ENCODE assay signal across 16 mouse cellular contexts in the genomic region with DNA sequence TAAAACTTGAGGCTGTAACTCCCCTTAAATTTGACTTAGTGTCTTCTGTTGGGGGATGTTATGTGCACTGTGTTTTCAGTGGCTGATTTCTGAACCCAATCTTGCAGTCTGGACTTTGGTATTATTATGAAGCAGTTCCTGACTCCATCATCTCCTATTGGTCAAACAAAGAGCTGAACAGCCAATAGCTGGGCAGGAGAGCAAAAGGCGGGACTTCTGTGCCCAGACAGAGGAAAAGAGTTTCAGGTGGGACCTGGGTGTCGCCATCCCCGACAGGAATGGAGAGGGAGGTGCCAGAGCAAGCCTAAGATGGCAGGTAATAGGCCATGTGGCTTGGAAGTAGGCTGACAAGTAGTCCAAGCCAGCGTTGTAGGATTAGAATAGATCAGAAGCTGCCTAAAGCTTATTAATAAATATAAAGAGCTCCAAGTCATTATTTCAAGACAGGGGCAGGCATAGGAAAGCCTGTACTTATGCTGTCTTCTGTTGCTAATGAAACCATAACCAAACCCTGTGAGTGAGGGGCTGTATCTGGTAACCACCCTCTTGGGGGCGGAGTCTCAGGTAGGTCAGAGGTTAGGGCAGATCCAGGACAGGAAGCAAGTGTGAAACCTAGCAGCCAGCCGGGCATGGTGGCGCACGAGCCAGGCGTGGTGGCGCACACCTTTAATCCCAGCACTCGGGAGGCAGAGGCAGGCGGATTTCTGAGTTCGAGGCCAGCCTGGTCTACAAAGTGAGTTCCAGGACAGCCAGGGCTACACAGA.
"Had no signal": no experiment of that assay in that cellular context is flagged by ENCODE, and none has a peak within 500 bp of the region (broad histone marks: within the 10 kb centered on the region; RNA-seq: fewer than 3 reads in every experiment).

No protein-coding gene starts in this region.

- H3K36me3 ChIP-seq: limb, embryonic 15.5 days; liver, embryonic 15.5 days; neural tube, embryonic 13.5 days had no signal

- H3K9ac ChIP-seq: limb, embryonic 15.5 days; liver, embryonic 15.5 days; lung, embryonic 14.5 days; neural tube, embryonic 13.5 days had no signal

- H3K4me2 ChIP-seq: limb, embryonic 15.5 days; liver, embryonic 15.5 days; lung, embryonic 14.5 days; midbrain, embryonic 11.5 days; neural tube, embryonic 13.5 days had no signal

- H3K9me3 ChIP-seq: limb, embryonic 15.5 days; liver, embryonic 15.5 days; neural tube, embryonic 13.5 days had no signal

- H3K27me3 ChIP-seq: limb, embryonic 15.5 days; liver, embryonic 15.5 days; megakaryocyte, embryonic 14.5 days; neural tube, embryonic 13.5 days had no signal

- H3K27ac ChIP-seq: left cerebral cortex, adult 2 months; limb, embryonic 15.5 days; liver, embryonic 15.5 days; neural tube, embryonic 13.5 days had no signal

- DNase-seq: kidney, adult 11 months; kidney, postnatal 10 days; kidney, postnatal 4 days; lung, embryonic 14.5 days; lung, postnatal 10 days; lung, postnatal 4 days; retina, postnatal 1 day; right cerebral cortex, postnatal 4 days; spleen, adult 18-20 months had no signal

- H3K4me1 ChIP-seq: limb, embryonic 15.5 days; liver, embryonic 15.5 days; megakaryocyte, embryonic 14.5 days; neural tube, embryonic 13.5 days had no signal

- ATAC-seq: midbrain, embryonic 16.5 days had no signal

- H3K4me3 ChIP-seq: left cerebral cortex, adult 2 months; limb, embryonic 15.5 days; liver, embryonic 15.5 days; megakaryocyte, embryonic 14.5 days; neural tube, embryonic 13.5 days had no signal
